Mouse (Mus musculus): ENCODE measurements at regions not wholly inside any gene's neighbourhood (a gene's known extent, or its start where the extent isn't known, plus 50 kb on each side); places are given as distances from the start of the nearest gene placed in this dataset.

DNA sequence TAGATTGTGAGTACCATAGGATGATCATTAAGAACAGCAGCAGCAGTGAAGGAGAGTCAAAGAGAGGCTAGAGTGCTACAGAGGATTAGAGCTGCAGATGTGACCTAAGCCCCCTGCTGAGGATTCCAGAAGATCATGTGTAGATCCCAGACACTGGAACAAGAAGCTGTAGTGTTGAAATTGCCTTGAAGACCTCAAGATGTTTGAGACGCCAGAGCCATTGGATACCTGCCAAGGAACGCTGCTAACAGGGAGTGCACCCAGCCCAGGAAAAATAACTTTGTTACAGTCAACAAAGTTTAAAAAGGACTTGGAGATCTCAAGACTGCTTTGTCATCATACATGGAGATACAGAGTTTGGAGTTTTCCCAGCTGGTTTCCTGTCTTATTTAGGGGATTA lies 955.0 kb upstream of the Pcdh10 start:
- no peaks in the 10 kb centered on the region for H3K27me3 ChIP-seq (ENCODE audit: control insufficient read depth, insufficient read depth, low read length)
- no peaks in the 10 kb centered on the region for H3K36me3 ChIP-seq (ENCODE audit: control insufficient read depth, insufficient read depth, low read length)
- H3K4me1 ChIP-seq (ENCODE audit: control insufficient read depth, insufficient read depth, low read length) = 0 out of 2 replicates have a peak, but pooled peaks cover 3% of the 10 kb centered on the region
- H3K4me2 ChIP-seq (replicated peaks; ENCODE audit: low read depth, low read length) = no peak overlapping the region
- peak overlapping the region; percentile 53; the same call in 1 of the 2 replicates for H3K27ac ChIP-seq (ENCODE audit: low read length)
- H3K4me3 ChIP-seq (ENCODE audit: low read depth, low read length) = no peak overlapping the region
- peak; percentile 78; the same call in 1 of the 2 replicates for ATAC-seq (ENCODE audit: insufficient number of reproducible peaks, insufficient read depth, low FRiP score, low read depth)
- no peaks in the 10 kb centered on the region for H3K9me3 ChIP-seq (ENCODE audit: control insufficient read depth, low read depth, low read length)
- 33% methylated on average over 2 of the region's 2 CpGs for whole genome bisulfite sequencing
- H3K9ac ChIP-seq (replicated peaks; ENCODE audit: low read depth, low read length) = no peak overlapping the region

DNA sequence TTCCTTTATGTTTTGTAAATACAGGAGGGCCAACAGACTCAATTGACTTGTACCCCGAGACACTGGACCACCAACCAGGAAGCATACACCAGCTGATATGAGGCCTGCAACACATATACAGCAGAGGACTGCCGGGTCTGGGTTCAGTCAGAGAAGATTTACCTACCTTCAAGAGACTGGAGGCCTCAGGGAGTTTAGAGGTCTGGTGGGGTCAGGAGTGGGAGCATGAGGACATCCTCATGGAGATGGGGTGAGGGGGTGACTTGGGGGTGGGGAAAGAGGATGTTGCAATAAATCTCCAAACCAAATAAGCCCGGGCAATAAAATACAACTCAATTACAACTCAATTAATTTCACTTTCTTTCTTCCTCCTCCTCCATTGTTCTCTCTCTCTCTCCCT lies 910.1 kb upstream of the Pcdh10 start:
- H3K36me3 ChIP-seq (ENCODE audit: control insufficient read depth, insufficient read depth, low read length) = no peaks in the 10 kb centered on the region
- H3K27ac ChIP-seq (ENCODE audit: low read length) = no peak overlapping the region
- no peaks in the 10 kb centered on the region for H3K9me3 ChIP-seq (ENCODE audit: control insufficient read depth, low read depth, low read length)
- H3K4me2 ChIP-seq (replicated peaks; ENCODE audit: low read depth, low read length) = no peak overlapping the region
- H3K4me1 ChIP-seq (ENCODE audit: control insufficient read depth, insufficient read depth, low read length) = no peaks in the 10 kb centered on the region
- no peaks in the 10 kb centered on the region for H3K27me3 ChIP-seq (ENCODE audit: control insufficient read depth, insufficient read depth, low read length)
- WGBS = 61% methylated on average over 3 of the region's 3 CpGs
- no peak overlapping the region for H3K9ac ChIP-seq (replicated peaks; ENCODE audit: low read depth, low read length)
- no peak overlapping the region for H3K4me3 ChIP-seq (ENCODE audit: low read depth, low read length)
- no peak for ATAC-seq (ENCODE audit: insufficient number of reproducible peaks, insufficient read depth, low FRiP score, low read depth)
